Mouse (Mus musculus): ENCODE data around the gene Cutal. TPM values are rescaled to one million over a fixed set of nuclear protein-coding genes. Genes with fewer than 3 reads are reported as not detected.
"Not testable (repeated sequence)": the region's sequence is repeated elsewhere in the genome, so short reads cannot be mapped to it uniquely, and the experiment has no call there.

Gene Cutal
- polyA plus RNA-seq (2012; rRNA removed) = 3.7 and 8.2 TPM in 2 replicates

DNA sequence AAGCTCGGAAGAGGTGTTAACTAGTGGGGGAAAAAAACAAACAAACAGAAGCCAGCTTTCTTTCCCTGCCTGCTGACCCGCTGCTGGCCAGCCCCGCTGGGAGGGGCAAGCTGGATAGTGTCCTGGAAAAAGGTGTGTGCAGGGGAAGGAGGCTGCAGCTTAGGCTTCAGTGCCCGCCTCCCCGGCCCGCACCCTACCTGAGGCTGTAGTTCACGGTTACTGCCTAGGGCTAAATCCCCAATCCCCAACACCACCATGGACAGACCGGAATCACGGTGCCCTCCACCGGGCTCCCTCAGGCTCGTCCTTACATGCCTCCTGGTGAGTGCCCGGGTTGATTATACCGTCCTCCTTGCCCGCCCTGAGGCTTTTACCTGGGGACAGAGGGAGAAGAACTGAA is at the start of gene Cutal:
Cutal (plus strand) TSS at position 126 of the 400 bp plus-strand sequence.
- TF ChIP-seq CTCF (IDR thresholded peaks at IDR 0.05; ENCODE audit: borderline replicate concordance, control insufficient read depth, extremely low read depth, insufficient read depth, low read length, poor library complexity) (no peak), POLR2A (IDR thresholded peaks at IDR 0.05; ENCODE audit: control insufficient read depth, extremely low read depth, insufficient read depth, low read length, poor library complexity) (no peak)
- no peak for DNase-seq
- Histone ChIP-seq H3K36me3 (ENCODE audit: control insufficient read depth, insufficient read depth, low read length) (no peaks in the 10 kb centered on the region), H3K4me1 (replicated peaks; ENCODE audit: control insufficient read depth, insufficient read depth, low read length) (peaks cover 4% of the 10 kb centered on the region; the same call in 1 of the 2 replicates), H3K4me3 (ENCODE audit: control insufficient read depth, insufficient read depth, low read length) (no peak within 1 kb of the TSS), H3K27ac (ENCODE audit: control insufficient read depth, insufficient read depth, low read length) (no peak within 1 kb of the TSS), H3K27me3 (ENCODE audit: control insufficient read depth, insufficient read depth, low read length) (no peaks in the 10 kb centered on the region; the same call in 1 of the 2 replicates)
- WGBS = 51% methylated on average over 14 of the region's 14 CpGs

DNA sequence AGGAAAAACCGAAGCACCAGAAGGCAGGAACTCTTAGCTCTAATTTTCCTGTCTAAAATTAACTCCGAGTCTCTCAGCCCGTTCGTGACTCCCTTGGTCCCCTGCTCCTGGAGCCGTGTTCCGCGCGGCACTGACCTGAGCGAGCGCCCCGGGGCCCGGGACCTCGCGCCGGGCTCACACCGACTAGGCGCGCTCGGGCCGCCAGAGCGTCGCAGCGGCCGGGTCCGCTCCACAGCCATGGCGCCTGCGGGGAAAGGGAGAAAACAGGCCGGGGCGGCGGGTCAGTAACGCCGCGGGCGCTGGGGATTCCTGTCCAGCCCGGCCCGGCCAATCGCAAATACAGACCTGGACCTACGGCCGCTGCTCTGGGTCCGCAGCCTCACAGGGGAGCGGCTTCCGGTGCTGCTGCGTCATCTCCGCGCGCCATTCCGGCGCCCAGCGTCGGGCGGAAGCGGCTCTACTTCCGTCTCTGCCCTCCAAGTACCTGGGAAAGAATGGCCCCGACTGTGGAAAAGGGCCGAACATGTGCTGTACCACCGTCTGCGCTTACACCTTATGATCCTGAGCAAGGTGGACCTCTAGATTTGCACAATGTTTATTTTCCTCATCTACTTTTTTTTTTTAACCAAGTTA is 48.3 kb upstream of the Cutal start, which contains the start of gene Fbxw2:
Fbxw2 (minus strand) TSS at position 485 of the 633 bp plus-strand sequence.
- peak; percentile 90 for DNase-seq
- no peaks in the 10 kb centered on the region for H3K27me3 ChIP-seq (ENCODE audit: control insufficient read depth, insufficient read depth, low read length)
- H3K36me3 ChIP-seq (ENCODE audit: control insufficient read depth, insufficient read depth, low read length) = peaks cover 8% of the 10 kb centered on the region
- H3K4me1 ChIP-seq (replicated peaks; ENCODE audit: control insufficient read depth, insufficient read depth, low read length) = peaks cover 5% of the 10 kb centered on the region
- TF ChIP-seq CTCF (IDR thresholded peaks at IDR 0.05; ENCODE audit: borderline replicate concordance, control insufficient read depth, extremely low read depth, insufficient read depth, low read length, poor library complexity) (0 out of 2 replicates have a peak, but pooled peaks have one; percentile 48), POLR2A (IDR thresholded peaks at IDR 0.05; ENCODE audit: control insufficient read depth, extremely low read depth, insufficient read depth, low read length, poor library complexity) (peak; percentile 61)
- 0 out of 2 replicates have a peak within 1 kb of the TSS, but pooled peaks have one; percentile 6 for H3K27ac ChIP-seq (ENCODE audit: control insufficient read depth, insufficient read depth, low read length)
- WGBS = under 1% methylated on average over 57 of the region's 57 CpGs
- H3K4me3 ChIP-seq (ENCODE audit: control insufficient read depth, insufficient read depth, low read length) = peak within 1 kb of the TSS; percentile 96

DNA sequence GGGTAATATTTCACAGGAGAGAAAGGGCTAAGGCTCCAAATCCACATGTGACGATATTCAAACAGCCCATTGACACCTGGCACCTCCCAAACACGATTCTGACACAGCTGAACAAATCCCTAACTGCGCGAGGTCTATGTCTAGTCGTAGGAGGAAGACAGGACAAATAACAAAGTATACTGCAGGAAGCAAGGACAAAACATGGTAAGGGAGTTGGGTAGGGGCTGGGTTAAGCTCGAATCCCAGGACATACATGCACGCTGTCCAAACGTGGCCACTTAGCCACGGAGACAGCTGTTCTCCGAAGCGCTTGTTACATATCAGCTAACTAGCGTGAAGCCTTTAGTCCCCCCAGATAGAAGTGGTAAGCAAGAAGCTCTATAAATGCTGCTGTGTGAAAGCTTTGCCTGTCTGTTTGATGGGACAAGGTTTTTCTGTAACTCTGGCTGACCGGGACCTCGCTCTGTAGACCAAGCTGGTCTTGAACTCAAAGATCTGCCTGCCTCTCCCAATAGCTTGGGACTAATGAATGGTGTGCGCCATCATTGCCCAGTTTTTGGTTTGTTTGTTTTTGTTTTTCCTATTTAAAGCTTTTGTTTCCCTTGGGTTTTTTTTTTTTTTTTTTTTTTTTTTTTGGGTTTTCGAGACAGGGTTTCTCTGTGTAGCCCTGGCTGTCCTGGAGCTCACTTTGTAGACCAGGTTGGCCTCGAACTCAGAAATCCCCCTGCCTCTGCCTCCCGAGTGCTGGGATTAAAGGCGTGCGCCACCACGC is 47.5 kb upstream of the Cutal start:
- peaks cover 6% of the 10 kb centered on the region for H3K36me3 ChIP-seq (ENCODE audit: control insufficient read depth, insufficient read depth, low read length)
- H3K27me3 ChIP-seq (ENCODE audit: control insufficient read depth, insufficient read depth, low read length) = no peaks in the 10 kb centered on the region
- DNase-seq = no peak
- TF ChIP-seq POLR2A (IDR thresholded peaks at IDR 0.05; ENCODE audit: control insufficient read depth, extremely low read depth, insufficient read depth, low read length, poor library complexity) (no peak), CTCF (IDR thresholded peaks at IDR 0.05; ENCODE audit: borderline replicate concordance, control insufficient read depth, extremely low read depth, insufficient read depth, low read length, poor library complexity) (no peak)
- WGBS = 45% methylated on average over 21 of the region's 21 CpGs
- H3K4me1 ChIP-seq (replicated peaks; ENCODE audit: control insufficient read depth, insufficient read depth, low read length) = peaks cover 5% of the 10 kb centered on the region
- peak overlapping the region; percentile 96 for H3K4me3 ChIP-seq (ENCODE audit: control insufficient read depth, insufficient read depth, low read length)
- H3K27ac ChIP-seq (ENCODE audit: control insufficient read depth, insufficient read depth, low read length) = 0 out of 2 replicates have a peak overlapping the region, but pooled peaks have one; percentile 6

DNA sequence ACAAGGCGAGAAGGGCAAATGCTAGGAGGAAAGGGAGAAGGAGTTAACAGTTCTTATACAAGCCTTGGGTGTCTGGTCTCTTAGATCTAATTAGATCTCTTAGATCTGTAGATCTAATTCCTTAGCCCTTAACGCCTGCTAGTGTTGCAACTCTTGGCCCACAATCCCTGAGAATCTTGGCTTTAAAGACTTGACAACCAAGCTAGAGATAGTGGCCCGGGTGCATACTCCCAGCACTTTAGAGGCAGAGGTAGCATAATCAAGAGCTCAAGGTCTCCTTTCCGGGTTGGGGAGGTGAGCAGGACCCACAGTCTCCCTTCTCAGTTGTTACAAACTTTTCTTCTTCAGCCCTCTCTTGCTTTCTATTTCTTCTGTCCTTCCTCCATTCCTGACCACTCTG is 46.6 kb upstream of the Cutal start:
- H3K27ac ChIP-seq (ENCODE audit: control insufficient read depth, insufficient read depth, low read length) = no peak overlapping the region
- 94% methylated on average over 4 of the region's 4 CpGs for WGBS

DNA sequence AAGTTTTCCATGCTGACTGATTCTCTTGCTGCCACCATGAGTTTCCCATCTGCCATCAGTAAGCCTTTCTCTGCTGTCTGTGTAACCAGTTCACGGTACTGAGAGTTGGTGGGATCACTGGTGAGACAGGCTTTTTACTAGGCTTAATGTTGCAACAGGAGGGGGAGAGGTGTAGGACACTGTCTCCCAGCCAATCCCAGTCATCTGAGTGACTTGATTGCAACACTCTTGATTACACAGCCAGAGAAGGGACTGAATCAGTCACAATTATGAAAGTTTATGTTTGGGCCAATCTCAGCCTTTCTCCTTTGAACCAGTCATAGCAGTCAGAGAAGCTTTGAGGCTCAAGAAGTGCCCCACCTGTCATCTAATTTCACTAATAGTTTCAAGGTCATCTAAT is 46.2 kb upstream of the Cutal start:
- Histone ChIP-seq H3K27ac (ENCODE audit: control insufficient read depth, insufficient read depth, low read length) (no peak overlapping the region), H3K4me3 (ENCODE audit: control insufficient read depth, insufficient read depth, low read length) (no peak overlapping the region), H3K36me3 (ENCODE audit: control insufficient read depth, insufficient read depth, low read length) (no peaks in the 10 kb centered on the region), H3K4me1 (replicated peaks; ENCODE audit: control insufficient read depth, insufficient read depth, low read length) (peaks cover 5% of the 10 kb centered on the region), H3K27me3 (ENCODE audit: control insufficient read depth, insufficient read depth, low read length) (no peaks in the 10 kb centered on the region)
- no peak for DNase-seq
- TF ChIP-seq CTCF (IDR thresholded peaks at IDR 0.05; ENCODE audit: borderline replicate concordance, control insufficient read depth, extremely low read depth, insufficient read depth, low read length, poor library complexity) (no peak), POLR2A (IDR thresholded peaks at IDR 0.05; ENCODE audit: control insufficient read depth, extremely low read depth, insufficient read depth, low read length, poor library complexity) (no peak)
- 94% methylated on average over 1 of the region's 1 CpGs for WGBS

More for the DNA sequence above, 46.6 kb upstream of the Cutal start:
- TF ChIP-seq CTCF (IDR thresholded peaks at IDR 0.05; ENCODE audit: borderline replicate concordance, control insufficient read depth, extremely low read depth, insufficient read depth, low read length, poor library complexity) = no peak
- TF ChIP-seq POLR2A (IDR thresholded peaks at IDR 0.05; ENCODE audit: control insufficient read depth, extremely low read depth, insufficient read depth, low read length, poor library complexity) = no peak
- Histone ChIP-seq H3K36me3 (ENCODE audit: control insufficient read depth, insufficient read depth, low read length) (peaks cover 2% of the 10 kb centered on the region), H3K4me1 (replicated peaks; ENCODE audit: control insufficient read depth, insufficient read depth, low read length) (peaks cover 5% of the 10 kb centered on the region), H3K27me3 (ENCODE audit: control insufficient read depth, insufficient read depth, low read length) (no peaks in the 10 kb centered on the region), H3K4me3 (ENCODE audit: control insufficient read depth, insufficient read depth, low read length) (no peak overlapping the region)
- DNase-seq = no peak

DNA sequence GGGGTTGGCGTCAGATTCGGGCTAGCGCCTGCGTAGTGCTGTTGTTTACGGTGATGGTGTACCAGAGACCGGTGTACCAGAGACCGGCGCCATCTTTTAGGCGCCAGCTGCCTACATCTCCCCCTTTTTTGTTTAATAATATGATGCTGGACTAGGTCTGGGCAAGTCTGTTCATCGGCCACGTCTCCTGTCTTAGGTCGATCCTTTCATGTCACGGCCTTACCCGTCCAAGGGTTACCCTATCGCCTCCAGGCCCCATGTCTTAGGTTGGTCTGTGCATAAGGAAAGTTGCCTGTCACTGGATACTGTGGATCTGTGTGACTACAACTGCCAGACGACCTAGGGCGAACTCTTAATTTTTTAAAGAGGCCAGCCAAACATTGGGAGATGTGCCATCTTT is 44.1 kb upstream of the Cutal start:
- 98% methylated on average over 17 of the region's 17 CpGs for WGBS
- DNase-seq; H3K27ac ChIP-seq (ENCODE audit: control insufficient read depth, insufficient read depth, low read length); H3K4me1 ChIP-seq (replicated peaks; ENCODE audit: control insufficient read depth, insufficient read depth, low read length); H3K27me3 ChIP-seq (ENCODE audit: control insufficient read depth, insufficient read depth, low read length); H3K4me3 ChIP-seq (ENCODE audit: control insufficient read depth, insufficient read depth, low read length); H3K36me3 ChIP-seq (ENCODE audit: control insufficient read depth, insufficient read depth, low read length): not testable (repeated sequence)

DNA sequence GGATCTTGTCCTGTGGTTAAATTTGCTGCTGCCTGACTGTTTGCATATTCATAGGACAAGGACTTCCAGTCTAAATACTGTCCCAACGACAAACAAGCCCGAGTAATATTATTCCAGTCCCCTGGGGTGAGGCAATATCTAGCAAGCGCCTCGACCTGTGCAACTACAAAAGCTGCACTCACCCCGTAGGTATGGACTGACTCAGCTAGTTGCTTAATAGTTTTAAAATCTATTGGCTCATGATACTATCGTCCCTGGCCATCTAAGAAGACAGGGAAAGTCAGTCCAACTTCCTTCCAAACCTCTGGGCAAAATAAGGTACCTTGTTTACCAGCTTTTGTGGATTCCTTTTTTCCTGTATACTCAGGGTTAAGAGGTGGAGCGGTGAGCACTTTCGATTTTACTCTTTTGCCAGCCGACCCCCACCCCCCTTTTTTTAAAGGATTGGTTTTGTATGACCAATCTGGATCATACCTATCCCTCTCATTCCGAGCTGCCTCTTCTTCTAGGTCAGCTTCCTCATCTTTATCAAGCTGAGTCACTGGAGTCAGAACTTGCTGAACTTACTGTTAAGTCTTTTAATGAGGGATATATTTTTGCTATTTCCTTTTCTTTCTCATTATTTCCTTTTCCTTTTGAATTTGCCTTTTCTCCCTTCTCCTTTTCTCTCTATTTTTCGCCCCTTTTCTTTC is 41.3 kb upstream of the Cutal start, which contains the start of gene Gm34653:
Gm34653 (plus strand) TSS at position 242 of the 692 bp plus-strand sequence.
- H3K36me3 ChIP-seq (ENCODE audit: control insufficient read depth, insufficient read depth, low read length); H3K4me1 ChIP-seq (replicated peaks; ENCODE audit: control insufficient read depth, insufficient read depth, low read length); H3K27me3 ChIP-seq (ENCODE audit: control insufficient read depth, insufficient read depth, low read length); DNase-seq; H3K4me3 ChIP-seq (ENCODE audit: control insufficient read depth, insufficient read depth, low read length); H3K27ac ChIP-seq (ENCODE audit: control insufficient read depth, insufficient read depth, low read length): not testable (repeated sequence)
- WGBS = 69% methylated on average over 11 of the region's 11 CpGs

Measured in thymus, adult 2 months (tissue).